Mouse (Mus musculus): ENCODE results near the gene Sobp.

DNA sequence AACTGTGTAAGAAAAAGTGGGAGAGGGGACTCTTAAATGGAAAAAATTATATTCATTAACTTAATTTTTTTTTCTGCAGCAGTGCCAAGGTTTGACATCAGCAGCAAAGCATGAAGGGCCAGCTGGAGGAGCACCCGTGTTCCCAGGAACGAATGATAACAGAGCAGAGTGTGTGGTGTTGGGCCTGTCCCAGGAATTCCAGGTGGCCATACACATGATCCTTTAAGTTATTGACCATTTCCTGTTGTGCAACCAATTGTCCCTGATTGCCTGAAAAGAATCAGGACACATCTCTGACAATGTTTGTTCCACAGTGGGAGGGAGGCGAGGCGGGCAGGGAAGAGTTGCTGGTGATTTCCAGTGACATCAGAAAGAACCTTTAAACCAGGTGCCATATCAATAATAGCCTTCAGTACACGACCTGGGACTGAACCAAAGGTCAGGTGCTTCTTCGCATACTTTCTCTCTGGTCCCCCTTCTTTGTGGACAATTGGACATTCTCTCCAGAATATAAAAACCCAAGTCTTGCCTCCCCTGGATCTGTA is 126.5 kb downstream of the Sobp start:
- TF ChIP-seq POLR2A (IDR thresholded peaks at IDR 0.05; ENCODE audit: insufficient read depth, low read depth, low read length) (no peak), CTCF (IDR thresholded peaks at IDR 0.05; ENCODE audit: insufficient read depth, low read depth, low read length) (no peak)

All from olfactory bulb, adult 2 months (tissue).